Mouse (Mus musculus): ENCODE data around the gene Twistnb. TPM values are rescaled to one million over a fixed set of nuclear protein-coding genes. Genes with fewer than 3 reads are reported as not detected.

The Twistnb gene
- 10.9 and 91.6 TPM in 2 replicates for polyA plus RNA-seq (2012; rRNA removed; ENCODE audit: low replicate concordance)

GRCm38 (mm10) chr12:33429387-33430160, at the start of gene Twistnb:
Twistnb (plus strand) TSS chr12:33429635.

DNA sequence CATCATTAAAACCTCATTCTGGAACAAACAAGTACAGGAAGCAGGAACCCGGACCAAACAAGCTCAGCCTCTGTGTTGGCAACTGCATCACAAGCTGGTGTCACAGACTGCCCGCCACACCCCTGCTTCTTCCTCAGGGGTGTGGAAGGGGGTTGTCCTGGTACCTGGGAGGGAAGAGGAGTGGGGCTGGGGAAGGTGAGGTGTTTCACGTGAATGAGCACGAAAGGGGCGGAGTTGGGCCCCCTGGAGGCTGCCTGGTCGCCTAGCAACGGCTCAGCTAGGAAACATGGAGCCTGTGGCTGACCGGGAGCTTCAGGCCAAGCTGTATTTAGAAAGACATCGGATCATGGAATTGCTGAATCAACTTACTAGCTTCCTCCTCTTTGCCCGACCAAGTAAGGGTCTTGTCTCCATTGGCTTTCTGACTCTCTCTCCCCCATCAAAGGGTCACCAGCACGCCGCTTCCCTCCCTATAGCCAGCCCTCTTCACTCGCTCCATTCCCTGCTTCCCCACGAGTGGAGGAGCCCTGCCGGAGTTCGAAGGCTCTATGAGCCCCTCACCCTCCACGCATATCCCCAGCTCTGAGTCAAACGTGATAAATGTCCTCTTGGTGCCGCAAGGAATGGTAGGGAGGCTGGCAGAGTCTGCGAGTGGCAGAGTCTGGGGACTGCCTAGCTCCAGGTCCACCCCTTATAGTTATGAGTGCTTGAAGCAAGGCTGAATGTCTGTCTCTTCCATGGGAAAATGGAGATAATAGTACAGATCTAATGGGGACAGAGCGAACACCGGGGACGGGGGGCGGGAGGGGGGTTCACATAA, 34.4 kb upstream of the Twistnb start, which contains the start of gene Efcab10:
Gene Efcab10, plus strand, starts transcription at position 51 of the 820 bp plus-strand sequence.

Other genes with a start within 250 kb of the Twistnb start
- gene Efcab10, start 34.8 kb upstream of the Twistnb start, polyA plus RNA-seq (2012; rRNA removed; ENCODE audit: low replicate concordance): not detected in 2 replicates

All from mammary gland, adult 2 months (tissue).